Mouse (Mus musculus) megakaryocyte-erythroid progenitor cell, adult 5-6 weeks (primary cell): ENCODE results near the gene Srp68. TPM values are rescaled to one million over a fixed set of nuclear protein-coding genes. Genes with fewer than 3 reads are reported as not detected.

Experiments used
- ATAC-seq: replicated peaks from 2 replicates; pipeline ENCODE4 v1.8.0; 2016; ENCODE audit warnings: mild to moderate bottlenecking, inconsistent platforms; ENCODE audit not compliant: severe bottlenecking, poor library complexity, low FRiP score, low TSS enrichment
- total RNA-seq, 2 experiments: library from RNA; stranded (forward) in 1 of 2; stranded (reverse) in 1 of 2; fragments of 200-1000, 215-1000 nt in 1 of 2; fragments of >200 nt in 1 of 2; fragmentation: Nextera tagmentation in 1 of 2; gene quantifications; 2 replicates each; pipeline ENCODE4 v1.2.3; 2014 to 2017

Gene Srp68
- total RNA-seq, 2 experiments from 2014 or later = 64.9 to 80.6 TPM

DNA sequence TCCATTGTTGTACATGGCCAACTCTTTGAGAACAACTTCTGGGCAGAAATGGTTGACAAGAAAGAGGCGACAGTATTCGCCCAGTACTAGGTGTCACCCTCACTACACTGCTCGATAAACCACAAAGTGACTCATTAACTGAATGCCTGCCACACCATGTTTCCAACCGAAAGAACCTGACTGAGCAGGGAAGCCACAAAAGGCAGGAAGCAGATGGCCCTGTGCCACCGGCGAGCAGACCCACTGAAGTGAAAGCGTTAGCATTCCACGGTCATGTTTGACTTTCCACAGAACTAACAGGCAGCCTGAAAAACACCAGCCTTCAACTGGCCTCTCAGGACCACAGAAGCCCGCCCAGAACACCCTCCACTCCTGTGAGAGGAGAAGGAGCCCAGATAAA lies 19.4 kb downstream of the Srp68 start:
- 0 out of 2 replicates have a peak, but pooled peaks have one; percentile 29 for ATAC-seq

DNA sequence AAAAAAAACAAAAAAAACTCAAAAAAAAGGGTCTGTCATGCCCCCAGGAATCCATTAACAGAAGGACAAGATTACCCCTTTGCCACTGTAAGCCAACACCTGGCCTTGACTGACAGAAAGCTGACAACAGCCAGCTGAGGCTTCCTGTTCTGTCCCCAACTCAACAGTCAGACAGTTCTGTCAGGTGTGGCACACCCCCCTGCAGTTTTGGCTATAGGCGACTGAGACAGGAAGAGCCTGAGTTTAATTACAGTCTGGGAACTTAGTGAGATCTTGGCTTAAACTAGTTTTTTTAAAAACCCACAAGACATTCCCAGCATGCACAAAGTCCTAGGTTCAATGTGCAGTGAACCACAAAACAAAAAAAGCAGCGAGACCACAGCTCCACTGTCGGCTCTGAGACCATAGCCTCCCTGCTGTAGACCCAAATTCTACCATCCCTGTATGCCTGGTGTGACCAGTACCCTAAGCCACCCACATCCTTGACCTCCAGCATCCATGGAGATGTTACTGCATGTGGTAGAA lies 20.9 kb downstream of the Srp68 start:
- no peak for ATAC-seq

DNA sequence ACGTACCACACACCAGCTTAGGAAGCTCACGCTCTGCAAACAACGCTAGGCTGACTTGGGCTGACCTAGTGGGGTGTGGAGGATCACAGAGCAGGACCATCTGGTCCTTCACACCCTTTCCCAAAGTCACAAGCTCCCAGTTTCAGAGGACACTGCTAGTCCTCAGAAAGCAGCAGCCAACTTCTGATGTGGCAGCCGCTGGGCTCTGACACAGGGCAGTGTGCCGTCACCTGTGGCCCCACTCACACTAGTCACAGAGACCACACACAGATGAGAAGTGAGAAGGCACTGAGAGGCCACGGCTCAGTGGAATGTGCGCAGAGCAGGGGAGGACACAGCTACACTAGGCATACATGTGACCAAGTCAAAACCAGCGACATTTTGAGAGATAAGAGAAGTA lies 23.1 kb downstream of the Srp68 start:
- ATAC-seq = no peak

DNA sequence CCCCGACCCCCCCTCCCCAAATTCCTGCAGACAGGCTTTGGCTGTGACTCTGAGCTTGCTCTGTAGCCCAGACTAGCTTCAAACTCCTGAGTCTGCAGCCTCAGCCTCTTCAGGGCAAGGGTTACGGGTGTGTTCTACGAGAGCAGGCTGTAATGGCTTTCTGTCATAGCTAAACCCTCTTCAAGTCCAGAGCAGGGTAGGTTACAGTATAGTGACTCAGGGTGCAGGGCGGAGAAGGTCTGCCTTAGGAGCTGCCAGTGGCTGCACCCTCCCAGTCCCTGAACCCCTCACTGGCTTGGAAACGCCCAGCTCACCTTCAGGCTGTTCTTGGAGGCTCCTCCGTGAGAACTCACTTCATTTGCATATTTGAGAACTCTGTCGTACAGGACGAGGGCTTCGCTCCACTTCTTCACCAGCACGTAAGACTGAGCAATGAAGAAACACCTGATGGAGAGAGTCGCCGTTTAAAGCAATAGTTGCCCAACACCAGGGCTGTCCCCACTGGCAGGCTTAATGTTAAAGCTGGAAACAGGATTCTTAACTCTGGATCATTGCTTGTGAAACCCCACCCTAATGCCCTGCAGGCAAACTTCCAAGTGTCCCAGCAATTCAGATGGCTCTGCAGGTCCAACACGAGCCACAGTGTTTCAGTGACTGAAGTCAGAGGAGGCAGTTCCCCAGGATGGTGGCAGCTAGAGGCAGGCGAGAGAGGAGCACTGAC lies 26.4 kb downstream of the Srp68 start:
- no peak for ATAC-seq

DNA sequence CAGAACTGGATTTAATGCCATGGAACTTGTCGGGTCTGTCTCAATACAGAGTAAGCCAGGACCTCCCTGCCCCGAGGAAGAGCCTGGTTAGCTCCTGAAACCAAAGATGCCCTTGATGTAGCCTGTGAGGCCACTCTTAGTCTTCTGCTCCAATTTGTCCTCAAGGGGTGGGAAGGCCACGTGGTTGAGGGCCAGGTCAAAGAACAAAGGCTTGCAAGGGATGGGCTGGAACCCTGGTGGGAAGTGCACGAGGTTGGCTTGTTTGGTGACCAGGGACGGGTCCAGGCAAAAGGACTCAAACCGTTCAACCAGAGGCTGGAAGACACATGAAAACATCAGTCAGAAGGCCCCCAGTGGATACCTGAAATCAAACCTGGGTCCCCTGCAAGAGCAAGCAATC lies 28.4 kb downstream of the Srp68 start:
- ATAC-seq = no peak

DNA sequence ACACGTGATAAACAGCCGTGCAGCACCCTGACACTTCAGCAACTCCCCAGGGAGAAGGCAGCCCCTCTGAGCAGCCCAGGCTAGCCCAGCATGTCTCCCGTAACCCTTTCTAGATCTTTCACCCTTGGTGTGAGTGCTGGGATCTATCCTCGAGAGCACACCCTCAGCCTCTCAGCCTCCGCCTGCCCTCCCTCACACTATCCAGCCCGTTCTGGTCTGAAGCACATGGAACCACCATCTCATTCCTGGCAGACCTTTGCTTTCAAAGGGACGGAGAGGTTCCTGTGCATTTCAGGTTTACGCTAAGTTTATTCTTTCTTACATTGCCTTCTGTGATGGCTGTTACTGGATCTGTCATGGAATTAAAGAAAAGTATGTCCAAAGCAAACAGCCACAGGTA lies 29.4 kb downstream of the Srp68 start:
- ATAC-seq = no peak

DNA sequence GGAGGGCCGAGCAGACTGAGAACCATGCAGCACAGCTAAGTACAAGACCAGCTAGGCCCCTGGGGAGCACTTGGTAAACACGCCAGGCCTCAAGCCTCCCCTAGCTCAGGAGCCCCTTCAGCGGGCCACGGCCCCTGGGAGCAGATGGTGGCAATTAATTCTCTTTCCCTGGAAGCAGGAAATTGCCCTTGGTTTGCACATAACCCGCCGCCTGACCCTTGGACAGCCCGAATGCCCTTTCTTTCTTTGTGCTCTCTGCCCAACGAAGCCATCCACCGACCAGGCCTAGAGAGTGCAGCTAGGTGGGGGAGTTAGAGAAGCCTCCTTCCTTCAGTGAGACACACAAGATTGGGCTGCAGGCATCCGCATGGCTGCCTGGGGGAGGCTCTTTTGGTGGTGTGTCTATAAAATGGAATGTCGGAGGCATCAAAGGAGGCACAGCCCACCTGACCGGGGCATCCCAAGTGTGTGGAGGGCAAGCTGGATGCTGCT lies 32.2 kb downstream of the Srp68 start:
- no peak for ATAC-seq

DNA sequence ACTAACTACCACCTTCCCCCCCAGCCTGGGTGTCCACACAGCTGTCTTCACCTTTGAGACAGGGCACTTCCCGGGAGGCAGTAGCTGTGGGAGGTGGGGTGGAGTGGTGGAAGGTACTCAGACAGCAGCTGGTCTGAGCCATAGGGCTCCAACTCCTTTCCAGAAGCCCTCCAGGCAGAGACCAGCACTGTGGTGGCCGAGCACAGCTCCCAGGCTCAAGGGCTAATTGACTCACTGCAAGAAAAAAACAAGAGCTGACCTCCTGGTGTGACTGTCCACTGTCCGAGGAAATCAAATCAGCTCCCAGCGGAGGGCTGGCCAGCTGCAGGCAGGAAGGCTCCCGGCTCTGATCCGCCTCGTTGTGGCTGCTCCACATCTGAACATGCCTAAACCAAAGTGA lies 34.2 kb downstream of the Srp68 start:
- ATAC-seq = no peak

DNA sequence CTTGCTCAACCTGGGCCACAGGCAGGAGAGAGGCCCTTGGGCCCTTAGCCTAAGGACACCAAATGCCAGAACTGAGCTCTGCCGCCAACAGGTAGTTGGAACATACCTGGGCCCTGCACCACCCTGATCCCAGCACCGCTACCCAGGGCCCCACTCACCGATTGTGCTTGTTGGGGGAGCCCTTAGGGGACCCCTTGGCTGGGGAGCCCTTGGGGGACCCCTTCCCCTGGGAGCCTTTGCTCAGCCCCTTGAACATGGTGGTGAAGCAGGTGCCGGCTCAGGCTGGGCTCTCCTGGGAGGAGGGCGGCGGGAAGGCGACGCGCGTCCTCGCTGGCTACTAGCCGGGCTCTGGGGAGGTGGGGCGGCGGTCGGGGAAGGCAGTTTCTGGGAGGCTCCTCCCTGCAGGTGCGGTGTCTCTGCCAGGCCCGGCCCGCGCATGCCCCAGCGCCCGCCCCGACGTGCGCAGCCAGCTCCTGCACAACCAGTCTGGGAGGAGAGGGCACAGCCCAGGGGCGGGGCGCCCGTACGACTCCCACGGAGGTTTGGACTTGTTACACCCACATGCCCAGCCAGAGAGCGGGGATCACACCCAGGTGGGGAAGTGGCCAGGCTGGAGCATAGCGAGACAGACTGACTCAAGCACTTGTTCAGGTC lies 36.1 kb downstream of the Srp68 start, which contains the start of gene Evpl:
Gene Evpl (minus strand): TSS at position 336 of the 654 bp plus-strand sequence.
- peak; percentile 88 for ATAC-seq

DNA sequence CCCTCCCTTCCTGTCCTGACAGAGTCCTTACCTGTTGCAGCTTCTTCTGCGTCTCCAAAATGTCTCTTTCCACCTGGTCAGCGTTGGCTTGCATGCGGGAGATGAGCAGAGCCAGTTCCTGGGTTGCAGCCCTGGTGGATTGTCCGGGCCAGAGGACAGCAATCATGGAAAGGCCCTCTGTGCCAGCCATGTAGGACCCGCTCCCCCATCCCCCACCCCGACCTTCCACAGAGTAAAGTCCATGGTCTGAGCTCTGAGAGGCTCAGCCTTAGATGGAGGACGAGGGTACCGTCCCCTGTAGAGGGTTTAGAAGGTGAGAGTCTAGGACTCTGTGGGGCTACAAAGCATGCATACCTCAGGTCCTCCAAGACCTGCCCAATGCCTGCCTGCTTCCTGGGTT lies 39.1 kb downstream of the Srp68 start:
- ATAC-seq = no peak

DNA sequence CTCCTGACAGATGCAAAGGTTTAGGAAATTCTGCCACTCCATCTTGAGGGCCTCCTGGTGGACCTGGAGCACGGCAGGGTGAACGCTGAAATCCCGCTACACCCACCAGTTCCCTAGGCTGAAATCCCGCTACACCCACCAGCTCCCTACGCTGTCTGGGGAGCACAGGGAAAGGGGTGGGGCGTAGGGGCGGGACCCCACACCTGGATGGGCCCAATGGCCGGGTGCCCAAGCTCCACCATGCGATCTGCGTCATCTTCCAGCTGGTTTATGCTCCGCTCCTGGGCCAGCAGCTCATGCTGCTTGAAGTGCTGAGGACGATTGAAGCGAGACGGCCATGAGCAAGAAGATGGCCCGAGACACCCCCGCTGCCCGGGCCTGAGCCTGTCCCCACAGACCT lies 41.6 kb downstream of the Srp68 start:
- ATAC-seq = no peak

DNA sequence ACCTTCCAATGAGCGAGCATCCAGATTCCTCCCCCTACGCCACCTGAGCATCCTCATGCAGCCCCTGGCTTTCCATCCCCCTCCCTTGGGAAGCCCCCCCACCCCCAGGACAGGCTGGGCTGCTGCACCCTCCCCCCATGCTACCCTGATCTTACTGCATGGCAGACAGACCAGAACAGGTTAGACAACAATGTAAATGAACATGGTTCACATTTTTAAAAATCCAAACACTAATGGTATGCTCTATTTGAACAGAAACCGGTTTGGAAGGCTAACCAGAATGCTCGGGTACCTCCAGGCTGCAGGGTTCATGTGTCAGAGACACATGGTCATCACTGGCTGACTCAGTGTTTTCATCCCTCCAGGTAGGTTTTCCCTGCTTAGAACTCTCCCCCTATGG lies 45.3 kb downstream of the Srp68 start:
- ATAC-seq = no peak

DNA sequence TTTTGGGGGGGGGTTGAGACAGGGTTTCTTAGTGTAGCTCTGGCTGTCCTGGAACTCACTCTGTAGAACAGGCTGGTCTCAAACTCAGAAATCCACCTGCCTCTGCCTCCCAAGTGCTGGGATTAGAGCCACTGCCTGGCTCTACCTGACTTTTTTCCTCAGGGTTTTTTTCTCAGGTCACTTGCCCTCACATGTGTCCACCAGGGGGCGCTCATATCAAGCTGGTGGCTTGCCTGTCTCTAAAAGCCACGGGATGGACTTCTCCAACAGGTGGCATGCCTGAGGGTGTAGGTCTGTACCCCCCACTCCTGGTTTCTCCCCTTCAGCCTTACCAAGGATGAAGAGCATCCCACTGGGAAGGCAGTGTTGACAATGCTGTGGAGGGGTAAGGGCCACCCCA lies 47.6 kb downstream of the Srp68 start:
- peak; percentile 24; the same call in 1 of the 2 replicates for ATAC-seq

DNA sequence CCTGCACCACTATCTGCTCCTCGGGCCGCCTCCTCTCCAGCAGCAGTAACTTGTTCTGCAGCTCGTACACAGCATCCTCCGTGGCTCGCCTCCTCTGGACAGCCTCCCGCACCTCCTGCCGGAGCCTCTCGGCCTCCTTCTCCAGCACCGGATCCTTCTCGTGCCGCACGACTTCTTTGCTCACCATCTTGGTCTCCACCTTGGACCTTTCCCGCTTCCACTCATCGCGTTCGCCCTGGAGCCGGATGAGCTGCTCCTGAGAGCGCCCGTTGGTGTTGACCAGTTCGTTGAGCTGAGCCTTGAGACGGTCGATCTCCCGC lies 51.3 kb downstream of the Srp68 start:
- ATAC-seq = no peak

DNA sequence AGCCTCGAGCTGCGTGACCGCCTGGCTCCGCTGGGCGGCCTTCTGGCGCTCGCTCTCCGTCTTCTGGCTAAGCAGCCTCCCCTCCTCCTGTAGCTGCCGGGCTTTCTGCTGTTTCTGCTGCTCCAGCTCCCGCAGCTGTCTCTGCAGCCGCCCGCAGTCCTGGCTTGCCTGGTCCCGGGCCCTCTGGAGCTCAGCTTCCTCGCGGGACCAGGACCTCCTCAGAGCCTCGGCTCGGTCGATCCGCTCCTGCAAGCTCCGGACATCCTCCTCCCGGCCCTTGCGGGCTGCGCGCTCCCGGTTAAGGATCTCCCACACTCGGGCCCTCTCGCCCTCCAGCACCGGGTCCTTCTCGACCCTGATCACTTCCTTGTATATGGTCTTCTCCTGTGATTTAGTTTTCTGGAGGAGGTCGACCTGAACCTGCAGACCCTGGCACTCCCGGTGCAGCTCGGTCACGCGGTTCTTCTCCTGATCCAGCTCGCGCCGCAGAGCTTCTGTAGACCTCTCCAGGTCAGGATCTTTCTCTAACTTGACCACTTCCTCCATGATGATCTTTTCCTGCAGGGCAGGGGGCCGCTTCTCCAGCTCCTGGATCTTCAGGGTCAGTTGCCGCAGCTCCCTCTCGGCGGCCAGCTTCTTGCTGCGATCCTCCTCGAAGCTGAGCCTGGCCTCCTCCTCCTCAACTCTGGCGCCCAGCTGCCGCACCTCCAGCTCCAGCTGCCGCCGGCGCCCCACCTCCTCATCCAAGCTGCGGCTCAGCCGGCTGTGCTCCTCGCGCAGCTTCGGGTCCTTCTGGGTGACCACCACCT lies 51.9 kb downstream of the Srp68 start:
- ATAC-seq = no peak

DNA sequence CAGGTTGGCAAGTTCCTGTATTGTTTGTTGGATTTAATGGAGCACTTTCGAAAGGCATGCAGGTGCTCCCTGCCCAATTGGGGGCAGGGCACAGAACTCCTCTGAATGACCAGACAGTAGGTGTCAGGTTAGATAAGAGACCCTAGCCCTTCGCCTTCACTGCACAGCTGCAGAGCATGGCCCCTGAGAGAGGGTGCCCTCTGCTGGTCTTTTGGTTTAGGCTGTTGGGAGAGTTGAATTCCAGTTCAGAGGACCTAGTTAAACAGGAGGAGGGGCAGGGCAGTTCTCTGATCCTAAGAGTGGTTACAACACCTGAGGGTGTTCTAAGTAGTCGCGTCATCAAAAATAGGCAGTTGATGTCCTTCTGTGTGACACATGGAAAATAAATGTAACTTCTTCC lies 54.1 kb downstream of the Srp68 start:
- peak; percentile 41; the same call in 1 of the 2 replicates for ATAC-seq

DNA sequence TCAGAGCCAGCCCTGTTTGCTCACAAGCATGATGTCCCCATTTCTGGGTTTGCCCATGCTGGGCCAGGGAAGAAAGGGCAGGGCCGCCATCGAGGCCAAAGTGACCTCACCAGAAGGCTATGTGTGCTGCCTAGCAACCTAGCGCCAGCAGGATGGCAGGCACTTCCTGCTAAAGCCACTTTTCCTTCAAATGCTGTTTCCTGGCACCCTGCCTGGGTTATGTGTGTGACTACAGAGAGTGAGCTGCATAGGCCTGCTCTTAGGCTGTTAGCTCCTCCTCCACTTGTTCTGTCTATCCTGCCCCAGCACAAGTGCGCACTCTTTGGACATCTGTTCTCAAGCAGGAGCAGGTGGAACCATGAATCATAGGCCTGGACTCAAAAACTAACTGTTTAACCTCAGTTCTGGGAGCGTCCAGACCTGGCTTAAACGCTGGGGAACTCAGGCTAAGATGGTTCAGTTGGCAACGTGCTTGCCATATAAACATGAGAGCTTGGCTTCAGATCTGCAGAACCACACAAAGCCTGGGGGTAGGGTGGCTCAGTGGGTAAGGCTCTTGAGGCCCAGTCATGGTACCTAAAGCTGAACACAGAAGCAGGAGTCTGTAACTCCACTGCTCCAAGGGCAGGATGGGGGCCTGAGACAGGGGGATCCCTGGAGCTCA lies 55.1 kb downstream of the Srp68 start:
- ATAC-seq = no peak

DNA sequence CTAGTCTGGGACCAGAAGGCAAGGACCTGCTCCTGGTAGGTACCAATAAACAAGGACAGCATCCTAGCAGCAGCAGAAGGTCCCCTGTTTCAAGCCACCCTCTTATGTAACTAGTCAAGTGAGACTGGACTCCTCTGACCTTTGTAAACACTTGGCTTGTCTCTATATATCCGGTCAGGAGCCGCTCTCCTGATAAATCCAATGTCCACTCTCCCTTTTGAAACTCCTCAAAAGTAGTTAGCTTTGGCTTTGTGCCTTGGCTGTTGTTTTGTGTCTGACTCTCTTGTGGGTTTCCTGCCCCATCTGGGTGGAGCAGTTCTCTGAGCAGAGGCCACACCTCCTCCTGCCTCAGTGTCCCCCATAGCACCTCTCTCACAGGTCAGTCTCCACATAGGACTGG lies 55.8 kb downstream of the Srp68 start:
- ATAC-seq = no peak

DNA sequence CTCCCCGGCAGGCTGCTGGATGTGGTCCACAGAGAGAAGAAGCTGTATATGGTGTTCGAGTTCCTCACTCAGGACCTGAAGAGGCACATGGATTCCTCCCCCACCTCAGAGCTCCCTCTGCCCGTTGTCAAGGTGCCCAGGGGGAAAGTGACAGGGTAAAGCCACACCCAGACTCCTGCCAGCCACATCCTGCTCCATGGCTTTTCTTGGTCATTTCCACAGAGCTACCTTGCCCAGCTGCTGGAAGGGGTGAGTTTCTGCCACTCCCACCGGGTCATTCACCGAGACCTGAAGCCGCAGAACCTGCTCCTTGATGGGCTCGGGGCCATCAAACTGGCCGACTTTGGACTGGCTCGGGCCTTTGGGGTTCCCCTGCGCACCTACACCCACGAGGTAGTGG lies 57.5 kb downstream of the Srp68 start:
- ATAC-seq = no peak

DNA sequence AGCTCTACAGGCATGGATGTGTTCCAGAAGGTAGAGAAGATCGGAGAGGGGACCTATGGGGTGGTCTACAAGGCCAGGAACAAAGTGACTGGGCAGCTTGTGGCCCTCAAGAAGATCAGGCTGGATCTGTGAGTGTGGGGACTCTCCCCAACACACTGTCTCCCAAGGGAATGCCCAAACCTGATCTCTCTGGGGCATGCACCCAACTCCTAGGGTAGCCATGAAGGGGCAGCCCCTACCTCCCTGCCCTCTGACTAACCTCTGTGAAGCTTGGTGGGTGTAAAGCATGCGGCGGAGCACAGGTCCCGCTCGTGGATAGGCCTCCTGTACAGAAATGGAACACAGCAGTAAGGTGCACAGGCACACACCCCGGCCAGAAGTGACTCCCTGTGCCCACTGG lies 58.0 kb downstream of the Srp68 start:
- no peak for ATAC-seq
